Mouse (Mus musculus) adrenal gland (tissue): ENCODE data around the gene Plxnc1.

Experiments used
- intact Hi-C: fragments of 180-260 bp; cut with DNase I; formaldehyde crosslinking; loops from one replicate; pipeline ENCODE4 v1.15.1; 2025

The Plxnc1 gene

DNA sequence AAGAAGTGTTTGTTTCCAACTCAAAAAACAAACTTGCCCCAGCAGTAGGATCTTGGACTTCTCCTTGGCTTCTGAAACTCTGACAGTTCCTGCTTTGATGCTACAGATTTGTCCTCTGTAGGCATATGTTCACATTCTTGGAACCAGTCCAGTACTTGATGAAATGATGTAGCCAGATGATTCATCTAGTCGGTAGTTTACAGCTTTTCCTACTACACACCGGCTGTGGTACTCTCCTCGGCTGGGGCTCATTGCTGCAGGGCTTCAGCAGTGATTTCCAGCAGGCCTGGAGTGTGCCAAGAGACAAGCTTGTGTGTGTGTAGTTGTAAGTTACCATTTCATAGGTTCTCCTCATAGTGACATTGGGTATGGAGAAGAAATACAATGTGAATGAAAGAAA lies 173.1 kb downstream of the Plxnc1 start:
- intact Hi-C loops = no loop called here

DNA sequence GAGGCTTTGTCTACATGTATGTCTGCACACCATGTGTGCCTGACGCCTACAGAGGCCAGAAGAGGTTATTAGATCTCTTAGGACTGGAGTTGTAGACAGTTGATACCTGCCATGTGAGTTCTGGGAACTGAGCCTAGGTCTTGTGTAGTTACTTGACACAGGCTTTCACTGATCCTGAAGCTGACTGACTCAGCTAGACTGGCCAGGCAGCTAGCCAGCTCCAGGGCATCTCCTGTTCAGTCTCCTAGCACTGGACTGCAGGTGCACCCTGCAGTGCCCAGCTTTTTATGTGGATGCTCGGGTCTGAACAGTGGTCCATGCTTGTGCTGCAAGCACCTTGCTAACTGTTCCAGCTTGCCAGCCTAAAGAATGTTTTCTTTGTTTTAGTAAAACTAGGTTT lies 197.6 kb downstream of the Plxnc1 start:
- intact Hi-C loops = no loop called here

DNA sequence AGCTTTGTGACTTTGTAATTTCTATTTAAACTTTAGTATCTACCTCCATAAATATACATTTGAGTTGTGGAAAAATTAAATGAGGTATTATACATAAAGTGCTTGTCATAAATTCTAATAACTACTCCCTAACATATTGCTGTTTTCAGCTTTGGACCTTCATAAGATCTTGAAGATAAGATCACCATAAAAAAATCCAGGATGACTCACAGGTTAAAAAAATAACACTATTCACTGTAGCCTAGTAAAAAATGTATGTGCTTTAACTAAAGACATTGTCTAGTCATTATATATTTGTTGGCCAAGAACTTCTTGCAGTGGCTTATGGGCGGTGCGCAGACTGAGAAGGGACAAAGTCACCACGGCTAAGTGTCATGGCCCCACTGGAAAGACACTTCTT lies 203.2 kb downstream of the Plxnc1 start:
- intact Hi-C loops = no loop called here
